Comparison of ENCODE assay signal across 7 mouse cellular contexts in genomic region chr1:171438014-171438670, GRCm38 (mm10). TPM values are rescaled to one million over a fixed set of nuclear protein-coding genes. Genes with fewer than 3 reads are reported as not detected.
DNase-seq lines count a peak whose midpoint lies in the region; ATAC-seq and TF ChIP-seq lines count a peak whose summit lies in the region.

No protein-coding gene starts in this region.

- H3K4me3 ChIP-seq in spleen, adult 2 months (ENCODE audit: extremely low read depth, insufficient read depth, insufficient read length), result peak overlapping the region; percentile 60
- H3K4me3 ChIP-seq in forebrain, embryonic 16.5 days (replicated peaks; ENCODE audit: low read length), result peak overlapping the region; percentile 39
- H3K4me3 ChIP-seq in neural tube, embryonic 14.5 days (ENCODE audit: low read depth, low read length), result peak overlapping the region; percentile 28

- H3K9ac ChIP-seq in forebrain, embryonic 16.5 days (replicated peaks; ENCODE audit: low read depth, low read length), result no peak overlapping the region; the same call in 1 of the 2 replicates
- H3K9ac ChIP-seq in neural tube, embryonic 14.5 days (replicated peaks; ENCODE audit: low read depth, low read length), result no peak overlapping the region

- no peak for TF ChIP-seq CTCF in spleen, adult 2 months (IDR thresholded peaks at IDR 0.05; ENCODE audit: extremely low read depth, insufficient read depth, insufficient read length, insufficient replicate concordance)

- TF ChIP-seq POLR2A in spleen, adult 2 months (IDR thresholded peaks at IDR 0.05; ENCODE audit: low read depth, low read length), result no peak

- no peaks in the 10 kb centered on the region for H3K9me3 ChIP-seq in forebrain, embryonic 16.5 days (ENCODE audit: control insufficient read depth, low read length)
- no peaks in the 10 kb centered on the region for H3K9me3 ChIP-seq in neural tube, embryonic 14.5 days (ENCODE audit: control insufficient read depth, low read length)

- no peak for ATAC-seq in forebrain, embryonic 16.5 days
- ATAC-seq in neural tube, embryonic 14.5 days (ENCODE audit: low read depth), result no peak; the same call in 1 of the 2 replicates
- no peak for ATAC-seq in monocyte, adult 5-6 weeks (replicated peaks; ENCODE audit: insufficient number of reproducible peaks, low FRiP score, low TSS enrichment, poor library complexity, severe bottlenecking)

- H3K4me2 ChIP-seq in forebrain, embryonic 16.5 days (ENCODE audit: low read length), result peak overlapping the region; percentile 51
- peak overlapping the region; percentile 38 for H3K4me2 ChIP-seq in neural tube, embryonic 14.5 days (ENCODE audit: low read depth, low read length)

- H3K4me1 ChIP-seq in spleen, adult 2 months (ENCODE audit: control insufficient read depth, insufficient read depth, insufficient read length), result peaks cover 16% of the 10 kb centered on the region
- H3K4me1 ChIP-seq in forebrain, embryonic 16.5 days (replicated peaks; ENCODE audit: control insufficient read depth, insufficient read depth, low read length), result peaks cover 9% of the 10 kb centered on the region
- H3K4me1 ChIP-seq in neural tube, embryonic 14.5 days (ENCODE audit: control insufficient read depth, insufficient read depth, low read length), result no peaks in the 10 kb centered on the region

- DNase-seq in spleen, adult 2 months (ENCODE audit: low read depth in 1 of 2, low spot score in 2 of 2), result no peak
- no peak for DNase-seq in spleen, adult 12 weeks (ENCODE audit: low spot score)
- peak; percentile 52 for DNase-seq in kidney, postnatal 14 days
- no peak for DNase-seq in c-Kit-positive CD71-positive TER-119-positive erythroid progenitor cells, embryonic 14.5 days (ENCODE audit: low spot score)

- no peaks in the 10 kb centered on the region for H3K36me3 ChIP-seq in spleen, adult 2 months (ENCODE audit: control insufficient read depth, insufficient read depth, low read length)
- H3K36me3 ChIP-seq in forebrain, embryonic 16.5 days (ENCODE audit: control insufficient read depth, insufficient read depth), result no peaks in the 10 kb centered on the region
- no peaks in the 10 kb centered on the region for H3K36me3 ChIP-seq in neural tube, embryonic 14.5 days (ENCODE audit: control insufficient read depth, insufficient read depth, low read length)

- peak overlapping the region; percentile 11; the same call in 1 of the 2 replicates for H3K27ac ChIP-seq in spleen, adult 2 months (ENCODE audit: insufficient read depth, low read length)
- no peak overlapping the region for H3K27ac ChIP-seq in forebrain, embryonic 16.5 days (ENCODE audit: low read length)
- H3K27ac ChIP-seq in neural tube, embryonic 14.5 days (ENCODE audit: low read depth, low read length), result no peak overlapping the region

- 13% methylated on average over 18 of the region's 18 CpGs for WGBS in spleen, adult 2 months
- WGBS in forebrain, embryonic 16.5 days, result 6% methylated on average over 18 of the region's 18 CpGs
- WGBS in neural tube, embryonic 14.5 days, result 2% methylated on average over 18 of the region's 18 CpGs

- peaks cover 6% of the 10 kb centered on the region; the same call in 1 of the 2 replicates for H3K27me3 ChIP-seq in spleen, adult 2 months (ENCODE audit: control insufficient read depth, insufficient read depth, low read length)
- peaks cover 24% of the 10 kb centered on the region for H3K27me3 ChIP-seq in forebrain, embryonic 16.5 days (replicated peaks; ENCODE audit: control insufficient read depth, insufficient read depth, low read length)
- peaks cover 17% of the 10 kb centered on the region; the same call in 1 of the 2 replicates for H3K27me3 ChIP-seq in neural tube, embryonic 14.5 days (ENCODE audit: control insufficient read depth, insufficient read depth, low read length)

RNA-seq across cellular contexts. Expression of gene F11r, which starts 0.8 kb away (rescaled TPM):
- 8.8 and 9.6 TPM in 2 replicates for polyA plus RNA-seq in spleen, adult 2 months (2012; rRNA removed)
- 7.8 and 10.2 TPM in 2 replicates for polyA plus RNA-seq in forebrain, embryonic 16.5 days (2015; fragmentation: Nextera tagmentation; extraction: Ambion mirVana)
- 8.0 and 13.5 TPM in 2 replicates for polyA plus RNA-seq in neural tube, embryonic 14.5 days (2014; fragmentation: Nextera tagmentation; extraction: Ambion mirVana)
- 3.5 to 8.6 TPM (median 4.5 TPM) in 3 replicates for total RNA-seq in monocyte, adult 5-6 weeks (2017)

RNA-seq across cellular contexts. Expression of gene Tstd1, which starts 19.5 kb away (rescaled TPM):
- 3.1 and 4.1 TPM in 2 replicates for polyA plus RNA-seq in spleen, adult 2 months (2012; rRNA removed)
- polyA plus RNA-seq in forebrain, embryonic 16.5 days (2015; fragmentation: Nextera tagmentation; extraction: Ambion mirVana), result 10.1 and 11.4 TPM in 2 replicates
- 2.9 and 3.8 TPM in 2 replicates for polyA plus RNA-seq in neural tube, embryonic 14.5 days (2014; fragmentation: Nextera tagmentation; extraction: Ambion mirVana)
- total RNA-seq in monocyte, adult 5-6 weeks (2017), result 3.9 to 9.0 TPM (median 4.9 TPM) in 3 replicates

RNA-seq across cellular contexts. Expression of gene Usf1, which starts 27.0 kb away (rescaled TPM):
- 130 and 132 TPM in 2 replicates for polyA plus RNA-seq in spleen, adult 2 months (2012; rRNA removed)
- 207 and 226 TPM in 2 replicates for polyA plus RNA-seq in forebrain, embryonic 16.5 days (2015; fragmentation: Nextera tagmentation; extraction: Ambion mirVana)
- 164 and 191 TPM in 2 replicates for polyA plus RNA-seq in neural tube, embryonic 14.5 days (2014; fragmentation: Nextera tagmentation; extraction: Ambion mirVana)
- 91.6 to 117 TPM (median 94.5 TPM) in 3 replicates for total RNA-seq in monocyte, adult 5-6 weeks (2017)

RNA-seq across cellular contexts. Expression of gene Arhgap30, which starts 49.4 kb away (rescaled TPM):
- polyA plus RNA-seq in spleen, adult 2 months (2012; rRNA removed), result 79.5 and 88.3 TPM in 2 replicates
- polyA plus RNA-seq in forebrain, embryonic 16.5 days (2015; fragmentation: Nextera tagmentation; extraction: Ambion mirVana), result 0.48 and 0.81 TPM in 2 replicates
- polyA plus RNA-seq in neural tube, embryonic 14.5 days (2014; fragmentation: Nextera tagmentation; extraction: Ambion mirVana), result 0.25 and 0.61 TPM in 2 replicates
- 328 to 413 TPM (median 376 TPM) in 3 replicates for total RNA-seq in monocyte, adult 5-6 weeks (2017)
